Mouse (Mus musculus): ENCODE data around the gene Wbp11. TPM values are rescaled to one million over a fixed set of nuclear protein-coding genes. Genes with fewer than 3 reads are reported as not detected.
A peak's percentile ranks its signal among the peaks of the same experiment; 100 is the strongest.

Wbp11 gene
- polyA plus RNA-seq, 1 experiment from 2014 or later = 72.3 TPM

DNA sequence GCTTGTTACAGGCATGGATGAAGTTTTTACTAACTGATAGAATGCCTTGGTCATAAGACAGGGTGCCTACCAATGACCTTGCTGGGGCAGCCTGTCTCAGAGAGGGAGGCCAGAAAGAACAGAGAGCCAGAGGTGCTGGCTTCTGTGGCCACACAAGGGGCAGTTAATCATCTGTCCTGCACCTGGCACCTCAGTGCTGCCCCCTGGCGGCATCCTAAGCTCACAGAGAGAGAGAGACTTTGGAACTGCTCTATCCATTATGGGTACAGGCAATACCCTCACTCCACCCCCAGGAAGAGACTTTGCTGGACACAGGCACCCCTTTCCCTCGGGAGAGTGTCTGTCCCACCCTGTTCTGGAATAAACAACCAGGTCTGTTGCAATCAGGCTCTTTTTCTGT is 19.8 kb upstream of the Wbp11 start:
- Histone ChIP-seq H3K4me1 (ENCODE audit: control insufficient read depth, insufficient read depth, low read length) (no peaks in the 10 kb centered on the region), H3K36me3 (ENCODE audit: control insufficient read depth, insufficient read depth, low read length) (no peaks in the 10 kb centered on the region), H3K9me3 (ENCODE audit: control insufficient read depth, low read length) (no peaks in the 10 kb centered on the region), H3K9ac (replicated peaks; ENCODE audit: low read depth, low read length) (no peak overlapping the region), H3K4me2 (ENCODE audit: low read depth, low read length) (no peak overlapping the region), H3K27ac (ENCODE audit: low read depth, low read length) (no peak overlapping the region), H3K27me3 (ENCODE audit: control insufficient read depth, insufficient read depth, low read length) (no peaks in the 10 kb centered on the region), H3K4me3 (ENCODE audit: low read depth, low read length) (no peak overlapping the region)
- ATAC-seq (ENCODE audit: low read depth) = no peak
- WGBS = 34% methylated on average over 2 of the region's 2 CpGs

DNA sequence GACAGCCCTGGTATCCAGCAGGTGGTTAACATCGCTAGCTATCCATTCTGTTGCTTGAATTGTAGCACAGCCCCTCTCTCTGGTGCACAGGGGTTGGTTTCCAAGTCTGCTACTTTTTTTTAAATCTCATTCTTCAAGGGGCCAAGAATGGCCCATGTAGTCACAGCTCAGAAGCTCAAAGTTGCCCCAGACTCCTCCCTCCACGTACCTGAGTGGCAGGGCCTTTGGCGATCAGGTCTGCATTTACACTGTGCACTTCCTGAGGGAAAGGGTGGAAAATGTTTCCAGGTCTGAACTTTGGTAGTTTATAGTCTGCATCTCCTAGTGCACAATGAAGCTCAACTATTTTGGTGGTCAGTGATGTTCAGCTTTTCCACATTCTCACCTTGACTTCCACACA is 19.2 kb upstream of the Wbp11 start:
- H3K4me3 ChIP-seq (ENCODE audit: low read depth, low read length) = no peak overlapping the region
- ATAC-seq (ENCODE audit: low read depth) = no peak
- no peak overlapping the region for H3K27ac ChIP-seq (ENCODE audit: low read depth, low read length)
- no peaks in the 10 kb centered on the region for H3K4me1 ChIP-seq (ENCODE audit: control insufficient read depth, insufficient read depth, low read length)
- H3K9ac ChIP-seq (replicated peaks; ENCODE audit: low read depth, low read length) = no peak overlapping the region
- H3K36me3 ChIP-seq (ENCODE audit: control insufficient read depth, insufficient read depth, low read length) = no peaks in the 10 kb centered on the region
- no peak overlapping the region for H3K4me2 ChIP-seq (ENCODE audit: low read depth, low read length)
- H3K27me3 ChIP-seq (ENCODE audit: control insufficient read depth, insufficient read depth, low read length) = no peaks in the 10 kb centered on the region
- WGBS = 95% methylated on average over 3 of the region's 3 CpGs
- H3K9me3 ChIP-seq (ENCODE audit: control insufficient read depth, low read length) = no peaks in the 10 kb centered on the region

DNA sequence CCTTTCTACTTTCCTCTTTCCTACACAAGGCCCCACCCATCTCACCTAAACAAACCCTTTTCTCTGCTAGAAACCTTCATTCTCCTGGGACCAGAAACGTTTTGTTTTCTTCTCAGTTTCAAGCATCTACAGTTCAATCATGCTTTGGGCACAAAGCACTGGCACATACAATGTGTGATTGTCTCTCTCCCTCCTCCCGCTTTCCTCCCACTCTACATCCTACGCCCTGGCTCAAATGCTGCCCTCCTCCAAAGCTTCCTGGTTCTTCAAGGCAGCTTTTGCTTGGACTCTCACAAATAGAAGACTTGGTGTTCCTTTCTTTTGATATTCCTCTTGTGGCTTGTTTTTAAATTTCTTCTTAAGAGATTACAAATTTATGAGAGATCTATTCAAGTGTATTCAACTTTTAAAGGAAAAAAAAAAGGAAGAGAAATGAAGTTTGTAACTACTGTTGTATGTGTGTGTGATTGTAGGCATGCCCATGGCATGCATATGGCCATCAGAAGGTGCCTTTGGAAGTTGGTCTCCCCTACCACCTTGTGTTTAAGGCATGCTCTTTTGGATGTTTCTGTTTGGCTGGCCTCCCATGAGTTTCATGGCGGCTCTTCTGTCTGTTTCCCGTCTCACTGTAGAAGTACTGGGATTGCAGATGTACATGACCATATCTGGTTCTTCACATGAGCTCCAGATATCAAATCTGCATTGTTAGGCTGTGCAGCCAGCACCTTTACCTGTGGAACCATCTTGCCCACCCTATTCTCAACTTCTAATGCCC is 17.9 kb upstream of the Wbp11 start:
- Histone ChIP-seq H3K9me3 (ENCODE audit: control insufficient read depth, low read length) (no peaks in the 10 kb centered on the region), H3K9ac (replicated peaks; ENCODE audit: low read depth, low read length) (no peak overlapping the region), H3K4me1 (ENCODE audit: control insufficient read depth, insufficient read depth, low read length) (no peaks in the 10 kb centered on the region), H3K27ac (ENCODE audit: low read depth, low read length) (no peak overlapping the region), H3K4me2 (ENCODE audit: low read depth, low read length) (no peak overlapping the region), H3K36me3 (ENCODE audit: control insufficient read depth, insufficient read depth, low read length) (no peaks in the 10 kb centered on the region), H3K4me3 (ENCODE audit: low read depth, low read length) (no peak overlapping the region), H3K27me3 (ENCODE audit: control insufficient read depth, insufficient read depth, low read length) (no peaks in the 10 kb centered on the region)
- no peak for ATAC-seq (ENCODE audit: low read depth)
- WGBS = 75% methylated on average over 5 of the region's 5 CpGs

DNA sequence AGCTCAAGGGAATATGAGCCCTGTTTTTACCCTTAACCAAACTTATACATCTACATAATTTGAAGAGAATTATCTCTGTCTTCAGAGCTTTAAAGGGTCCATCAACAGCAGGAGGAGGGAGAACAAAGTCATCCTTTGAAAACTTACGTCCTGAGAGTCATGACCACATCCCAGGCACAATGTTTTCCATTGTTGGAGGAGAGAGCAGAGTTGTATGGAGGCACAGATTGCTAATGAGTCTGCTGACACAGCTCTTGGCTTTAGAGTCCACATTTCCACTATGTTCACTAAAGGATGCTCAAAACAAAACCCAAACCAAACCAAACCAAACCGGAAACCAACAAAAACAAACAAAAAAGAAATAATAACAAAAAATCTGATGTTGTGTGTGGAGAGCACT is 16.9 kb upstream of the Wbp11 start:
- Histone ChIP-seq H3K9ac (replicated peaks; ENCODE audit: low read depth, low read length) (no peak overlapping the region), H3K4me1 (ENCODE audit: control insufficient read depth, insufficient read depth, low read length) (no peaks in the 10 kb centered on the region), H3K9me3 (ENCODE audit: control insufficient read depth, low read length) (no peaks in the 10 kb centered on the region), H3K36me3 (ENCODE audit: control insufficient read depth, insufficient read depth, low read length) (no peaks in the 10 kb centered on the region), H3K27me3 (ENCODE audit: control insufficient read depth, insufficient read depth, low read length) (no peaks in the 10 kb centered on the region), H3K4me2 (ENCODE audit: low read depth, low read length) (no peak overlapping the region), H3K27ac (ENCODE audit: low read depth, low read length) (no peak overlapping the region), H3K4me3 (ENCODE audit: low read depth, low read length) (no peak overlapping the region)
- ATAC-seq (ENCODE audit: low read depth) = no peak
- 62% methylated on average over 2 of the region's 2 CpGs for WGBS

DNA sequence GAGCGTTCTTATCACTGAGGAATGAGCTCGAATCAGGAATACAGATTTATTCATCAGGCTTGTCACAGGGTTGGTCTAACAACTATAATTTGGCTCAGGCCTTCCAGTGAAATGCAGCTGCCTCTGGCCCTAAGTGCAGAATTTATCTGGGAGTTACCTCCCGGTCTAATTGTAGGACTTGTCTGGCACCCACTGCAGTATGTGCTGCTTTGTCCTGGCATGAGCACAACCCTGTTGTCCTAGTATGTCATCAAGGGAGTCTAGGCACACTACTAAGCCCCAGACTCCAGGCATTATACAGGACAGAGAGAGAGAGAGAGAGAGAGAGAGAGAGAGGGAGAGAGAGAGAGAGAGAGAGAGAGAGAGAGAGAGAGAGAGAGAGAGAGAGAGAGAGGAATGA is 9.3 kb upstream of the Wbp11 start:
- H3K36me3 ChIP-seq (ENCODE audit: control insufficient read depth, insufficient read depth, low read length) = no peaks in the 10 kb centered on the region

DNA sequence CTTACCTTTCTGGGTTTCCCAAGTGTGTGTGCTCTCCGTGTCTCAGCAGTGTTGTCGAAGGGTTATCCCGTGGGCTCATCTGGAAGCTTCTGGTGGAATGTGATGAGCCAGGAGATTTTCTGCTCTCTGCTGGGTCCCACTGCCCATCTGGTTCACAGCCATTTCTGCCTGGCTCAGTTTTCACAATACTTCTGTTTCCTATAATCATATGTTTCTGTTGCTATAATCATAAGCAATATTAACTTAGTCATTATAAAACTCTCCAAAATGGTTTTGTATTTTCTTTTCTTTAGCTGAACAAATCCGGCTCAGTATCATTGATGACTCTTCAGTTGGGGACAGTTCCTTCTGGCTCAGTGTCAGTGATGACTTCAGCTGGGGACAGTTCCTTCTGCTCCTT is 7.3 kb upstream of the Wbp11 start, which contains the start of gene Smco3:
TSS of gene Smco3 (minus strand) at position 101 of the 400 bp plus-strand sequence.
- no peak within 1 kb of the TSS for H3K4me2 ChIP-seq (ENCODE audit: low read depth, low read length)
- 60% methylated on average over 4 of the region's 4 CpGs for WGBS
- ATAC-seq (ENCODE audit: low read depth) = no peak
- no peak within 1 kb of the TSS for H3K27ac ChIP-seq (ENCODE audit: low read depth, low read length)
- no peaks in the 10 kb centered on the region for H3K4me1 ChIP-seq (ENCODE audit: control insufficient read depth, insufficient read depth, low read length)
- no peak within 1 kb of the TSS for H3K9ac ChIP-seq (replicated peaks; ENCODE audit: low read depth, low read length)
- H3K4me3 ChIP-seq (ENCODE audit: low read depth, low read length) = no peak within 1 kb of the TSS
- H3K9me3 ChIP-seq (ENCODE audit: control insufficient read depth, low read length) = no peaks in the 10 kb centered on the region
- H3K36me3 ChIP-seq (ENCODE audit: control insufficient read depth, insufficient read depth, low read length) = no peaks in the 10 kb centered on the region
- H3K27me3 ChIP-seq (ENCODE audit: control insufficient read depth, insufficient read depth, low read length) = no peaks in the 10 kb centered on the region

More for the DNA sequence above, 9.3 kb upstream of the Wbp11 start:
- Histone ChIP-seq H3K9ac (replicated peaks; ENCODE audit: low read depth, low read length) (no peak overlapping the region), H3K4me2 (ENCODE audit: low read depth, low read length) (no peak overlapping the region), H3K27ac (ENCODE audit: low read depth, low read length) (no peak overlapping the region), H3K4me3 (ENCODE audit: low read depth, low read length) (no peak overlapping the region), H3K4me1 (ENCODE audit: control insufficient read depth, insufficient read depth, low read length) (no peaks in the 10 kb centered on the region), H3K27me3 (ENCODE audit: control insufficient read depth, insufficient read depth, low read length) (no peaks in the 10 kb centered on the region), H3K9me3 (ENCODE audit: control insufficient read depth, low read length) (no peaks in the 10 kb centered on the region)
- WGBS = 85% methylated on average over 3 of the region's 3 CpGs
- no peak for ATAC-seq (ENCODE audit: low read depth)

DNA sequence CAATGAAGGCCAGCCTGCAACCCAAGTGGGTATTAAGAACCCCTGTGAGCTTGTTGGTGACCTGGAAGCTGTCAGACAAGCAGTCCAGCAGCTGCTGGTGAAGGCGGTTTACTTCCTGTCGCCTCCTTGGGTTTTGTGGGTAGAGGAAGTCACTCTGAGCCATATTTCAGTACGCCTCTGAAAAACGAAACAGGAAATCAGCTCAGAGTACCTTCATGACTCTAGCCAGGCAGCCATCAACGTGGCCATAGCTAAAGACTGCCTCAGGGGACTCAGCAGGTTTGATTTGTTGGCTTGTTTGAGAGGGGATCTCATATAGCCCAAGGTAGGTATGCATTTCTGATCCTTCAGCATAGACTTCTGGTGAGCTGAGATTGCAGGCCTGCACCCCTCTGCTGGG is 3.7 kb upstream of the Wbp11 start:
- no peak for ATAC-seq (ENCODE audit: low read depth)
- Histone ChIP-seq H3K4me1 (ENCODE audit: control insufficient read depth, insufficient read depth, low read length) (peaks cover 4% of the 10 kb centered on the region; the same call in 1 of the 2 replicates), H3K27me3 (ENCODE audit: control insufficient read depth, insufficient read depth, low read length) (no peaks in the 10 kb centered on the region), H3K9me3 (ENCODE audit: control insufficient read depth, low read length) (no peaks in the 10 kb centered on the region), H3K36me3 (ENCODE audit: control insufficient read depth, insufficient read depth, low read length) (no peaks in the 10 kb centered on the region), H3K27ac (ENCODE audit: low read depth, low read length) (no peak overlapping the region), H3K4me2 (ENCODE audit: low read depth, low read length) (no peak overlapping the region), H3K9ac (replicated peaks; ENCODE audit: low read depth, low read length) (no peak overlapping the region), H3K4me3 (ENCODE audit: low read depth, low read length) (no peak overlapping the region)
- WGBS = 87% methylated on average over 5 of the region's 5 CpGs

DNA sequence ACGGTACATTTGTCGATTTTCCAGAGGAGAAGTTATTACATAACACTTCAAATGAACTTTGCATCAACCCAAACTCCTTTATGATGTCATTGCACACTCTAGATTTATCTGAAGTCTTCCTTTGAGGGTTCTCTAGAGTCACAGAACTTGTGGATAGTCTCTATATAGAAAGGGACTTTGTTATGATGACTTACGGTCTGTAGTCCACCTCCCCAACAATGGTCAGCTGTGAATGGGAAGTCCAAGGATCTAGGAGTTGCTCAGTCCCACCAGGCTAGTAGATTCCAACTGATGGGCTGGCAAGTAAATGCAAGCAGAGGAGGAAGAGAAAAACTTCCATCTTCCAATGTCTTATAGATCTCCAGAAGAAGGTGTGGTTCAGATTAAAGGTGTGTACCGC is 648 bp upstream of the Wbp11 start:
- Histone ChIP-seq H3K9me3 (ENCODE audit: control insufficient read depth, low read length) (no peaks in the 10 kb centered on the region), H3K4me1 (ENCODE audit: control insufficient read depth, insufficient read depth, low read length) (peaks cover 8% of the 10 kb centered on the region; the same call in 1 of the 2 replicates), H3K9ac (replicated peaks; ENCODE audit: low read depth, low read length) (peak overlapping the region; percentile 50), H3K27ac (ENCODE audit: low read depth, low read length) (peak overlapping the region; percentile 86), H3K36me3 (ENCODE audit: control insufficient read depth, insufficient read depth, low read length) (peaks cover 10% of the 10 kb centered on the region), H3K27me3 (ENCODE audit: control insufficient read depth, insufficient read depth, low read length) (no peaks in the 10 kb centered on the region), H3K4me3 (ENCODE audit: low read depth, low read length) (peak overlapping the region; percentile 100), H3K4me2 (ENCODE audit: low read depth, low read length) (peak overlapping the region; percentile 57)
- no peak for ATAC-seq (ENCODE audit: low read depth)
- 35% methylated on average over 4 of the region's 4 CpGs for WGBS

DNA sequence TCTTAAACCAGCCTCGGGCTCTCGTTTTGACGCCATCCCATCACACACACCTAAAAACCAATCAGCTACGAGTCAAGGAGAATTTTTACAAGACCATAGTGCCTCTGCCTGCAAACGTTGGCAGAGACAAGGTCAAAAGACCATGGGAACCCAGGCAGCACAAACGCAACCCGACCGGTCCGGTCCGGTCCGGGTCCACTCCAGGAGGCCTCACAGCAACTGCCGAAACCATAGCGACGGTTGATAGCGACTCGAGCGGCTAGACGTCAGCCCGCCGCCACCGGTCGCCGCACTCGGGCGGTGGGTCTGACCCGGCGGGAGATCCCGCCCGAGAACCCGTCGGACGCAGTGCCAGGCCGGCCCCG is 535 bp downstream of the Wbp11 start, which contains the start of gene BC049715:
TSS of gene BC049715 (plus strand) at position 111 of the 365 bp plus-strand sequence.
- Histone ChIP-seq H3K9me3 (ENCODE audit: control insufficient read depth, low read length) (no peaks in the 10 kb centered on the region), H3K4me3 (ENCODE audit: low read depth, low read length) (peak within 1 kb of the TSS; percentile 100), H3K9ac (replicated peaks; ENCODE audit: low read depth, low read length) (peak within 1 kb of the TSS; percentile 82), H3K4me2 (ENCODE audit: low read depth, low read length) (peak within 1 kb of the TSS; percentile 79), H3K27me3 (ENCODE audit: control insufficient read depth, insufficient read depth, low read length) (no peaks in the 10 kb centered on the region), H3K27ac (ENCODE audit: low read depth, low read length) (peak within 1 kb of the TSS; percentile 86), H3K4me1 (ENCODE audit: control insufficient read depth, insufficient read depth, low read length) (peaks cover 8% of the 10 kb centered on the region; the same call in 1 of the 2 replicates), H3K36me3 (ENCODE audit: control insufficient read depth, insufficient read depth, low read length) (peaks cover 14% of the 10 kb centered on the region)
- ATAC-seq (ENCODE audit: low read depth) = no peak; the same call in 1 of the 2 replicates
- WGBS = 0% methylated on average over 34 of the region's 34 CpGs

Data from neural tube, embryonic 14.5 days (tissue).